Mouse (Mus musculus): ENCODE data around the gene Sez6l. TPM values are rescaled to one million over a fixed set of nuclear protein-coding genes. Genes with fewer than 3 reads are reported as not detected.

The Sez6l gene
- total RNA-seq, 1 experiment, result 0.13 TPM

- no peaks in the 10 kb centered on the region for H3K9me3 ChIP-seq (ENCODE audit: control insufficient read depth, insufficient read depth, low read depth, low read length)
- no peak overlapping the region for H3K9ac ChIP-seq (ENCODE audit: insufficient read depth, low read depth, low read length, poor library complexity, severe bottlenecking)
- H3K36me3 ChIP-seq (ENCODE audit: control insufficient read depth, insufficient read depth, low read length, poor library complexity, severe bottlenecking), result no peaks in the 10 kb centered on the region
- no peak overlapping the region for H3K4me3 ChIP-seq (ENCODE audit: insufficient read depth in 1 of 2, low read depth in 1 of 2, low read length in 2 of 2, poor library complexity in 1 of 2, severe bottlenecking in 1 of 2)
- TF ChIP-seq ZNF384 (IDR thresholded peaks at IDR 0.05; ENCODE audit: low read depth, low read length) (no peak), HCFC1 (IDR thresholded peaks at IDR 0.05; ENCODE audit: borderline replicate concordance, insufficient read depth, low read length) (no peak), CHD2 (IDR thresholded peaks at IDR 0.05; ENCODE audit: low read depth, low read length) (no peak), ZC3H11A (IDR thresholded peaks at IDR 0.05; ENCODE audit: borderline replicate concordance, low read depth, low read length) (no peak), MAFK (IDR thresholded peaks at IDR 0.05; ENCODE audit: insufficient read depth, low read depth, low read length) (no peak)
- no peak overlapping the region for H3K27ac ChIP-seq (ENCODE audit: insufficient read depth, low read depth, low read length, poor library complexity, severe bottlenecking)
- no peak for DNase-seq (ENCODE audit: low read depth, low spot score)
- no peaks in the 10 kb centered on the region for H3K4me1 ChIP-seq (ENCODE audit: control insufficient read depth in 2 of 2, insufficient read depth in 2 of 2, low read length in 2 of 2, poor library complexity in 1 of 2)
- in situ Hi-C loops (cut with MboI; ENCODE audit: low sequenced_read_pairs in 2 of 2, unreplicated experiment in 2 of 2), result loop anchor here in 1 of 2 experiments (25.0 kb wide), 1 partner anchor 624 kb away; the partner anchor contains the start of gene Crybb2
Observed at GRCm38 (mm10) chr5:112438535-112438934, 138.4 kb downstream of the Sez6l start.

DNA sequence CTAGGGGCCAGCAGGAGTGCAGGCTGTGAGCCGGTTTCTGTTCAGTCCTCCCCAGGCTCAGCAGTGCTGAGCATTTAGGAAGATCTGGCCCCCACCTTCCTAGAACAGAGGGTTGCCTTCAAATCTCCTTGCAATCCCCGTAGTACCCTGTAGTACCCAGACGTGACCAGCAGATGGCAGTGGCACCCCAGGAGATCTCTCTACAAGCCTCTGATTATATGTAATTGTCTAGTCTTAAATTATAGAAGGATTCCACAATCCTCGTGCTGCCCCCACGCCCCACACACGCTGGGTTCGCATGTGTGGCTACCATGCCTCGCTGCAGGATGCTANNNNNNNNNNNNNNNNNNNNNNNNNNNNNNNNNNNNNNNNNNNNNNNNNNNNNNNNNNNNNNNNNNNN lies 144.0 kb downstream of the Sez6l start:
- H3K9ac ChIP-seq (ENCODE audit: insufficient read depth, low read depth, low read length, poor library complexity, severe bottlenecking), result no peak overlapping the region
- in situ Hi-C loops (cut with MboI; ENCODE audit: low sequenced_read_pairs in 2 of 2, unreplicated experiment in 2 of 2), result loop anchor here in 1 of 2 experiments (25.0 kb wide), 1 partner anchor 629 kb away; the partner anchor contains the start of gene Crybb2
- no peak overlapping the region for H3K4me3 ChIP-seq (ENCODE audit: insufficient read depth in 1 of 2, low read depth in 1 of 2, low read length in 2 of 2, poor library complexity in 1 of 2, severe bottlenecking in 1 of 2)
- TF ChIP-seq MAFK (IDR thresholded peaks at IDR 0.05; ENCODE audit: insufficient read depth, low read depth, low read length) (no peak), CHD2 (IDR thresholded peaks at IDR 0.05; ENCODE audit: low read depth, low read length) (no peak), HCFC1 (IDR thresholded peaks at IDR 0.05; ENCODE audit: borderline replicate concordance, insufficient read depth, low read length) (no peak), ZC3H11A (IDR thresholded peaks at IDR 0.05; ENCODE audit: borderline replicate concordance, low read depth, low read length) (peak; percentile 57; the same call in 1 of the 2 replicates)
- no peaks in the 10 kb centered on the region for H3K4me1 ChIP-seq (ENCODE audit: control insufficient read depth in 2 of 2, insufficient read depth in 2 of 2, low read length in 2 of 2, poor library complexity in 1 of 2)
- no peak overlapping the region for H3K27ac ChIP-seq (ENCODE audit: insufficient read depth, low read depth, low read length, poor library complexity, severe bottlenecking)
- no peaks in the 10 kb centered on the region for H3K36me3 ChIP-seq (ENCODE audit: control insufficient read depth, insufficient read depth, low read length, poor library complexity, severe bottlenecking)
- peak; percentile 48 for DNase-seq (ENCODE audit: low read depth, low spot score)
- no peaks in the 10 kb centered on the region for H3K9me3 ChIP-seq (ENCODE audit: control insufficient read depth, insufficient read depth, low read depth, low read length)

DNA sequence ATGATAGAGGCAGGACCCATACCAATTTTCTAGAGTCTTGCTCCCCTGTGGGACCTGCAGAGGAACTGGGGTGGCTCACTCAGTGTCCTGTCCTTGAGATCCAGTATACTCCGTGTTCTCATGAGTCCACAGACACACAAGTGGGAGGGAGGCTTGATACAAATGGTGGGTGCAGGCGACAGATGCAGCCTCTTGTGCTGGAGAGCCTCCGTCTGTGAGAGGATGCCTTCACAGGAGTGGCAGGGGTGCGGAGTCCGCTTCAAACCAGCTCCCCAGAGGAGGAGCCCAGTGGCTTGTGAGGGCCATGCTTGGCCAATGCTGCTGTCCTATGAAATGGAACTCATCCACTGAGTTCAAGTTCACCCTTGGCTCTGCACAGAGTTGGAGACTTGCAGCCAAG lies 145.0 kb downstream of the Sez6l start:
- Histone ChIP-seq H3K27ac (ENCODE audit: insufficient read depth, low read depth, low read length, poor library complexity, severe bottlenecking) (no peak overlapping the region), H3K9ac (ENCODE audit: insufficient read depth, low read depth, low read length, poor library complexity, severe bottlenecking) (no peak overlapping the region), H3K36me3 (ENCODE audit: control insufficient read depth, insufficient read depth, low read length, poor library complexity, severe bottlenecking) (no peaks in the 10 kb centered on the region), H3K9me3 (ENCODE audit: control insufficient read depth, insufficient read depth, low read depth, low read length) (no peaks in the 10 kb centered on the region), H3K4me1 (ENCODE audit: control insufficient read depth in 2 of 2, insufficient read depth in 2 of 2, low read length in 2 of 2, poor library complexity in 1 of 2) (no peaks in the 10 kb centered on the region), H3K4me3 (ENCODE audit: insufficient read depth in 1 of 2, low read depth in 1 of 2, low read length in 2 of 2, poor library complexity in 1 of 2, severe bottlenecking in 1 of 2) (no peak overlapping the region)
- no peak for DNase-seq (ENCODE audit: low read depth, low spot score)
- no peak for TF ChIP-seq HCFC1 (IDR thresholded peaks at IDR 0.05; ENCODE audit: borderline replicate concordance, insufficient read depth, low read length)
- no peak for TF ChIP-seq CHD2 (IDR thresholded peaks at IDR 0.05; ENCODE audit: low read depth, low read length)
- TF ChIP-seq ZC3H11A (IDR thresholded peaks at IDR 0.05; ENCODE audit: borderline replicate concordance, low read depth, low read length), result no peak
- TF ChIP-seq MAFK (IDR thresholded peaks at IDR 0.05; ENCODE audit: insufficient read depth, low read depth, low read length), result no peak
- no peak for TF ChIP-seq ZNF384 (IDR thresholded peaks at IDR 0.05; ENCODE audit: low read depth, low read length)
- in situ Hi-C loops (cut with MboI; ENCODE audit: low sequenced_read_pairs in 2 of 2, unreplicated experiment in 2 of 2), result loop anchor here in 1 of 2 experiments (25.0 kb wide), 1 partner anchor 630 kb away; the partner anchor contains the start of gene Crybb2

DNA sequence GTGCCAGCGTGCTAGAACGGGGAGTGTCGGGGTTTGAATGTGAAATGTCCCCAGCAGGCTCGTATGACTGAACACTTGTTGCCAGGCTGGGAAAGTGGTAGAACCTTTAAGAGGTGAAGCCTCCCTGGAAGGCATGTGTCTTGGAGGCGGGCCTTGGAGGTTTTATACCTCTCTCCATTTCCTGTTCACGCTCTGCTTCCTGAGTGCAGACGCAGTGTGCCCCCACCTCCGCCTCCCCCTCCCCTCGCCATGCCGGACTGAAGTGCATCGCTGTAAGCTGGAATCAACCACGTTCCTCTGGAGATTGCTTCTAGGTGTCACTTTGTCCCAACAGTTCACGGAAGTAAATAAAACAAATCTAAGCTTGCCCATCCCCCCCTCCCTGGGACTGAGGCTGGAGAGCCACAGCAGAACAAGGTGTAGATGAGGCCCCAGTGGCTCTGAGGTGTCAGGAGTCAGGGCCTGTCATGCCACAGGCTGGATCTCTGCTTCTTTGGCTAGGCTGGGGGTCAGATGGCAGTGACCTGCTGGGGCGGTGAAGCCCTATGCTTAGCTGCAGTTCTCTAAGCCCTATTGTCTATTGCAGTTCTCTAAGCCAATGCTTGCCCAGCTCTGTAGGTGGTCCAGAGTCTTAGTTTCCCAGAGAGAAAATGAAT lies 145.7 kb downstream of the Sez6l start:
- H3K9me3 ChIP-seq (ENCODE audit: control insufficient read depth, insufficient read depth, low read depth, low read length), result no peaks in the 10 kb centered on the region
- TF ChIP-seq MAFK (IDR thresholded peaks at IDR 0.05; ENCODE audit: insufficient read depth, low read depth, low read length) (no peak), ZC3H11A (IDR thresholded peaks at IDR 0.05; ENCODE audit: borderline replicate concordance, low read depth, low read length) (no peak), ZNF384 (IDR thresholded peaks at IDR 0.05; ENCODE audit: low read depth, low read length) (no peak), CHD2 (IDR thresholded peaks at IDR 0.05; ENCODE audit: low read depth, low read length) (no peak), HCFC1 (IDR thresholded peaks at IDR 0.05; ENCODE audit: borderline replicate concordance, insufficient read depth, low read length) (no peak)
- no peaks in the 10 kb centered on the region for H3K4me1 ChIP-seq (ENCODE audit: control insufficient read depth in 2 of 2, insufficient read depth in 2 of 2, low read length in 2 of 2, poor library complexity in 1 of 2)
- in situ Hi-C loops (cut with MboI; ENCODE audit: low sequenced_read_pairs in 2 of 2, unreplicated experiment in 2 of 2), result loop anchor here in 1 of 2 experiments (25.0 kb wide), 1 partner anchor 631 kb away; the partner anchor contains the start of gene Crybb2
- H3K9ac ChIP-seq (ENCODE audit: insufficient read depth, low read depth, low read length, poor library complexity, severe bottlenecking), result no peak overlapping the region
- no peak for DNase-seq (ENCODE audit: low read depth, low spot score)
- no peaks in the 10 kb centered on the region for H3K36me3 ChIP-seq (ENCODE audit: control insufficient read depth, insufficient read depth, low read length, poor library complexity, severe bottlenecking)
- H3K27ac ChIP-seq (ENCODE audit: insufficient read depth, low read depth, low read length, poor library complexity, severe bottlenecking), result no peak overlapping the region
- H3K4me3 ChIP-seq (ENCODE audit: insufficient read depth in 1 of 2, low read depth in 1 of 2, low read length in 2 of 2, poor library complexity in 1 of 2, severe bottlenecking in 1 of 2), result no peak overlapping the region

All from ES-E14 (cell line).